Mouse (Mus musculus) fat pad, adult 2 months (tissue): ENCODE data around the gene Wee2.

Source experiments
- DNase-seq: peaks from one replicate; pipeline ENCODE4 v3.0.0-alpha.2; 2011; ENCODE audit warnings: low read depth, low spot score; ENCODE audit errors: extremely low read depth

Gene Wee2

GRCm38 (mm10) chr6:40438936-40439335 lies at the start of gene Wee2:
Wee2 (plus strand) TSS chr6:40439088.
- no peak for DNase-seq

- DNase-seq = no peak
Observed at GRCm38 (mm10) chr6:40390975-40391374, 47.9 kb upstream of the Wee2 start.

GRCm38 (mm10) chr6:40393213-40393612 lies 45.7 kb upstream of the Wee2 start:
- no peak for DNase-seq

DNA sequence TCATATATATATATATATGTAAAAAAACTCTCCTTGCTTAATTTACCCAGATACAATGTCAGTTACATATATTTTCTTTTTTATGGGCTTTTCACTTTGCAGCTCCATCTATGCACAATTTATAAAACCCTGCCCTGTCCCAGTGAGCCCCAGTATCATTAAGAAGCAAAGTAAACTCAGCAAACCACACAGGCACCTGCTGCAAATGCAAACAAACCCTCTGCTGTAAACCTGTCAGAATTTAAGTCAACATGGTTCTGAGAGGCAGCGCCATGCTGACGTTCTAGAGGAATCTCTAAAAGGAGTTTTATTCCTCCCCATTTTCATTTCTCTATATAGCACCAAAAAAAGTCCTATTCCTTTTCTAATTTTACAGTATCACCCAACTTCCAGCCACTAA lies 36.9 kb upstream of the Wee2 start:
- DNase-seq = no peak

DNA sequence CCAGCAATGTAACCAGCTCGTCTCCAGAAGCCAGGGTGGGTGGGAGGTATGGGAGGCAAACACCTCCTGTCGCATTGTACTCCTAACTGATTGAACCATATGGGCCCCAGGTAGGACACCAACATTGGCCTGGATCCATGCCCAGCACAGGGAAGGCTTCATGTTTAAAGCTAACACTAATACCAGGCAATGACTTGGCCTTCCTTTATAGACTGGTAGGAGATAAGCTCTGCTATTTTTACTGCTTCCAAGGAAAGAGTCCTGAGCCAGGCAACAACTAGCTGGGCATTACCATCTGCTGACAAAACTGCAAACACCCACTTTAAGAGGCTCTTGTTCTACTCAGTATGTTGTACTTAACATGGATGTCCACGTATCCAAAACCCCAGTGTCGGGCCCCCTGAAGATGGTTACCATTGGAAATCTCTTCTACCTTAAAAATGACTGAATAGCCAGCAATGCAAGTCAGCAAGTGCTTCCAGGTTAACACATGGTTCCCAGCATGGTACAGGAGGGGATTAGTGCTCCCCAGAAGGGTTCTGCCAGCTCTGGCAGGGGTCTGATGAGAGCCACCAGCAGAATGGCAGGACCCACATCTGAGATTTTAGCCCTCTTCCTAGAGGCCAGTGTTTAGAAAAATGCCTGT lies 35.1 kb upstream of the Wee2 start:
- no peak for DNase-seq

DNA sequence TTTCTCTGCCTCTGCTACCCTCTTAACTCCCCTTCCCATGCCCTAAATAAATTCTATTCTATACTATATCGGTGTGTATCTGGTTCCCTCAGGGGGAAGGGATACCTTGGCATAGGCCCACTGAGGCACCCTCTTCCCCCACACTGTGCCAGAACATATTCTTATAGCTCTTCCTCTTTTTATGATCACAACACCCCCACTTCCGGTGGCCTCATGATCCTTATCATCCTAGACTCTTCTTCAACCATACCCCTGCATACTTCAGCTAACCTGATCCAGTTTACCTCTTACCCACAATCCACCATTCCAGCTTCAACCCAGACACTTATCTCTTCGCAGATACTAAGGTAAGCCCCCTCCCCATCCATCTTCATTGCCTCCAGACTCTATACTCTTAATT lies 27.8 kb upstream of the Wee2 start:
- no peak for DNase-seq

- DNase-seq = no peak
Observed at GRCm38 (mm10) chr6:40413046-40413445, 25.8 kb upstream of the Wee2 start.

DNA sequence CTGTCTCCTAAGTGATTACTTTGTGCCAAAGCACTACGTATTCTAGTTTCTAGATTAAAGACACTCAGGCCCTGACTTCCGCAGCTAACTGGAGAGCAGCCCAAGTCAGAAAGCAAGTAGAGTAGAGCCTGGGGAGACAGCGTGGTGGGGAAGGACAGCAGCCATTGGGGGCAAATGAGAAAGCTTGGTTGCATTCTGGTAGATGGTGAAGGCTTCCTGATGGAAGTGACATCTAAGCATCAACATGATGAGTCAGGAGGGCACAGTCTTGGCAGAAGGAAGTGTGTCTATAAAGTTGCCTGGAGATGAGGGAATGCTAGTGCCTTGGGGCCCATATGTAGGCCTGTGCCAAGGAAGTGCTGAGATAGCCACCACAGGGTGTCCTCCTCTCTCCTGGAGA lies 25.3 kb upstream of the Wee2 start:
- no peak for DNase-seq

DNA sequence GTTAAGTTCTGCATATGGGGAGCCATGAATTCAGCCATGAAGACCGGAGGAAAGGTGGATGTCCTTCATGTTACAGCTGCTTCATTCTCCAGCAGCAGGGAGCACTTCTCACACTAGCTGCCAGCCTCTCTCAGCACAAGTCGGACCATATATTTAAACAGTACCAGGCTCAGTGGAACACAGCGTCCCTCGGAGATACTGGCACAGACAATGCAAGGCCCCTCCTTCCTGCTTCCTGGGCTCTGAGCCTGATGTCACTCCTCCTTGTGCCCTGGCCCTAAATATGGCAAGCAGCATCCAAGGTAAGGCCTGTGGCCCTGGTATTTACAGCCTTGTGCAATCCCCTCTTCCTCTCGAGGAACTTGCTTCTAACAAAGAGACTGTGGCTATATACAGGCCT lies 23.1 kb upstream of the Wee2 start:
- no peak for DNase-seq

DNA sequence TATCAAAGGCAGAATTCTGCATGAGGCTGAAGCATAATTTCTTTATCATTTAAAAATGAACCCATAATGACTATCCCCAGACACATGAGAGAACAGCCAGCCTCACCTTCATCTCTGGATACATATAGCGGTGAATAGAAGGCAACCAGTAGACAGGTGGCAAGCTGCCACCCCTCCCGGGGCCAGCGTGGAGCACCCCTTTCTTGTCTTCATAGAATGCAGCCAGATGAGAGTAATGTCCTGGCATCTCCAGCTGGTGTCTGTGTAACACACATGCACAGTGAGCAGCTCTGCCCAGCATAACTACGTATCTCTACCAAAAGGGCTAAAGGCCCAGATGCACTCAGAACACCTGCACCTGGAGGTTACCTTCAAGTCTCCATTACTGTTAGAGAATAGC lies 20.5 kb upstream of the Wee2 start:
- DNase-seq = no peak

- no peak for DNase-seq
Observed at GRCm38 (mm10) chr6:40421099-40421498, 17.8 kb upstream of the Wee2 start.

GRCm38 (mm10) chr6:40423013-40423412 lies 15.9 kb upstream of the Wee2 start:
- no peak for DNase-seq

GRCm38 (mm10) chr6:40423774-40424173 lies 15.1 kb upstream of the Wee2 start:
- DNase-seq = no peak

DNA sequence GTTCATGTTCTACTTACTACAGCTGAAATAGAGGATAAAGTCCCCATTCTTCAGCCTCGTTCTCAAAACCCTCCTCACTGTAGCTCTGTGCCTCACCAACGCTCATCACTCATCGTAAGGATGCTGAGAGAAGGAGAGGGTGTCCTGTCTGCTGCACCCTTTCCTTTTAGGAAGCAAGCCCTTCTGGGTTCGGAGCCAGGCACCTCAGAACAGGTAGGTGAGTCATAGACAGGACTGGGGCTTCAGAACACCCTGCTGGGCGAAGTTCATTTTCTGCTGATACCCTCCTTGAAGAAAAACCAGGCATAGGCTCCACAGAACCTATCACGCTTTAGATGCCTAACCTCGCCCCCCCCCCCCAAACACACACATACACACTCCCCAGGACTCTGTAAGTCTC lies 11.4 kb upstream of the Wee2 start:
- DNase-seq = no peak

- DNase-seq = no peak
Observed at GRCm38 (mm10) chr6:40428696-40429095, 10.2 kb upstream of the Wee2 start.

DNA sequence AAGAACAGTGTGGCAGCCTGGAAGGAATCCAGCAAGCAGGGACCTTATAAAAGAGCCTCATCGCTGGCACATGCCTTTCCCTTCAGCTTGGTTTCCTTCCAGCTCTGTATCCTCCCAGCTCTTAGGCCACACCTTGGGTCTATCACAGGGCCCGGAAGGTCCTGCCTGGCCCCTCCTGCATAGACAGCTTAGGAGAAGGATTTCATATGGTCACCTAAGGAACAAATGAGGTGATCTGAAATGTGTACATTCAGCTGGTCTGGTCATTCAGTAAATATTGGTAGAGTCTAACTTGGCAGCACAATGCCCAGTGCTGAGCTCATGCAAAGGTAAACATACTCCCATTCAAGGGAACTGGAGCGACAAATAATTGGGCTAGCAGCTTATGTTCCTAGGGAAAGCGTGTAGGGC lies 9.4 kb upstream of the Wee2 start:
- no peak for DNase-seq

DNA sequence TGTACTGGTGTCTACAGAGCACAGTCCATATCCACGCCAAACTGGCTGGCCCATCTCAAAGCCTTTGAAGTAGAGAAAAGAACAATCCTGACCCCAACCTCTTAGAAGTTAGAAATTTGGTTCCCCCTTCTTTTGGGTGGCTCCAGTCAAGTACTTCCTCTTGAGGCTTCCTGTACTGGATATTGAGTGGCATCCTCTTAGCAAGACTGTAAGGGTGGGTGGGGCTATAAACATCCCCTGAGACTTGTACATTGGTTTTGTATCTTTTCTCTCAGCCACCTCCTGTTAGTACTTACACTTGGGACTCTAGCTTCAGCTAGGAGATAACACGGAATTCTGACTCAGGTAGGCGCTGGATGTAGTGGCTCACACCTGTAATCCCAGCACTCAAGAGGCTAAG lies 8.6 kb upstream of the Wee2 start:
- DNase-seq = no peak

- DNase-seq = no peak
Observed at GRCm38 (mm10) chr6:40430878-40431277, 8.0 kb upstream of the Wee2 start.

- DNase-seq = no peak
Observed at GRCm38 (mm10) chr6:40431356-40431755, 7.5 kb upstream of the Wee2 start.

- no peak for DNase-seq
Observed at GRCm38 (mm10) chr6:40431812-40432211, 7.1 kb upstream of the Wee2 start.

DNA sequence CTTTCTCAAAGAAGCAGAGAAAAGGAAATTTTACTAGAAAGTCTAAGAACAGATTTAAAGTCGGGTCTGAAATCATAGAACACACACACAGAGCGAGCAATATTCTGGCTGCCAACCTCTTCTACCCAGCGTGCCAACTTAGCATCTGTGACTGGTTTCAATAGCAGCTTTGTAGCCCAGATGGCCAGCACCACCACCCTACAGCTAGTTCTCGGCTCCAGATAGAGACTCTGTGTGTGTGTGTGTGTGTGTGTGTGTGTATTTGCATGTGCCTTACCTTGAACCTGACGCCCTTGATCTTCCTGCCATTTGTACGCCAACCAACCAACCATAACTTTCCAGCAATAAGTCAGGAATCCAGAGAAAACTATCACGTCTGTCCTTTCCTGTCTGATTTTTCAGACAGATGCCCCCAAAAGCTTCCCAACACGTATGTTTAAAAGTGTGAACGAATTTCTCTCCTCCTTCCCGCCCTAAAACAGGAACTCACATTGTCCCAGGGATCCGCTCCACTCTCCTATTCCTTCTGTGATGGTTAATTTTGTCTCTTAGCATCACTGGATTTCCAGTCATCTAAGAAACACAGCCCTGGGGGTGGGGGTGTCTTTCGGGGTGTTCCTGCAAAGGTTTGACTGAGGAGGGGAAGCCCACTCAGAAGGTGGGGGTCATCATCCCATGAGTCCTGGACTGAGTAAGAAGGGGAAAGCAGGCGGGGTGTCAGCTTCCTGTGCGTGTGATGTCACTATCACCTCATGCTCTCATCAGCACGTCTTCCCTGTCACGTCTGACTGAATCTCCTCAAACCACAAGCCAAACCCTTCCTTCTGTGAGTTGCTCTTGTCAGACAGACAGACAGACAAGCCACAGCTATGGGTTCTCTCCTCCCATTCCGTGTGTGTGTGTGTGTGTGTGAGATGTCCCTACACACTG lies 6.3 kb upstream of the Wee2 start:
- no peak for DNase-seq

DNA sequence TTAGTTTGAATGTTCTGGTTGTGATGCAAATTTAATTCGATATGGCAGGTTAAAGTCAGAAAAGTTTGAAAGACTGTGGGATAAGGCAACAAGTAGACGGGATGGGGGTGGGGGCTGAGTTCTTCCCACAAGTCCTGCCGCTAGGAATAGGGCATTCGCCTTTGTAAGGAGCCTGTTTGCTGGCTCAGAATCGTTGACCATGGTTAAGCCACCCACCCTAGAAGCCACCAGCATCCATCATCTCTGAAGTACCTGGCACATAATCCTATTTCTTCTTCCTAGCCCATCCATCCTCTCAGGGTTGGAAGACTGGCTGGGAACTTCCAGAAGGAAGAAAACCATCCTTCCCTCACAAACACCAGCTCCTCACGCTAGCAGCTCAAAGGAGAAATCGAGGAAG lies 4.2 kb upstream of the Wee2 start:
- no peak for DNase-seq
